Mouse (Mus musculus) erythroblast, adult 5-6 weeks (primary cell): ENCODE measurements around the gene Sqstm1. TPM values are rescaled to one million over a fixed set of nuclear protein-coding genes. Genes with fewer than 3 reads are reported as not detected.

Experiments
- ATAC-seq: replicated peaks from 2 replicates; pipeline ENCODE4 v1.8.0; 2016; ENCODE audit warnings: moderate number of reproducible peaks, mild to moderate bottlenecking, moderate TSS enrichment, inconsistent platforms; ENCODE audit not compliant: poor library complexity, low FRiP score, severe bottlenecking
- total RNA-seq, 2 experiments: library from RNA; stranded (forward) in 1 of 2; stranded (reverse) in 1 of 2; fragments of 150-400 nt in 1 of 2; fragments of 200-764, 138-1000 nt in 1 of 2; gene quantifications; 2 replicates each; pipeline versions ENCODE4 v1.2.3 to v1.2.4; 2015 to 2017; ENCODE audit warnings: low replicate concordance in 2 of 2

Sqstm1 gene
- total RNA-seq, 2 experiments from 2014 or later, result 101 to 596 TPM

DNA sequence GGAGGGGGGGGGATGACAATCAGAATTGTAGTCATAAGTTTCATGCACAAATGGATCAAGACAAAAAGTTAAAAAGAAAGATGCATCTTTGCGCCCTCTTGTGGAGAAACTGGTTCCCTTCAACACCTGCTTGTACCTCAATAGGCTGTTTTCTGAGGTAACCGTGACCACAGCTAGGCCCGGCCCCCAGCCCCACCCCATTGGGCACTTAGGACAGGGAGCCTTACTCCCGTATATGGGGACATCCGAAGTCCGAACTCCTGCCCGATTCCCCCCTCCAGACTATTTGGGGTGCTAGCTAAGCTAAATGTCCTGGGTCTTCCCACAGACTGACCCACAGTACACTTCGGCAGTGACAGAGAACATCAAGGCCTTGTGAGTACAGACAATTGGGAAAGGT is 20.8 kb upstream of the Sqstm1 start:
- ATAC-seq, result peak; percentile 43

DNA sequence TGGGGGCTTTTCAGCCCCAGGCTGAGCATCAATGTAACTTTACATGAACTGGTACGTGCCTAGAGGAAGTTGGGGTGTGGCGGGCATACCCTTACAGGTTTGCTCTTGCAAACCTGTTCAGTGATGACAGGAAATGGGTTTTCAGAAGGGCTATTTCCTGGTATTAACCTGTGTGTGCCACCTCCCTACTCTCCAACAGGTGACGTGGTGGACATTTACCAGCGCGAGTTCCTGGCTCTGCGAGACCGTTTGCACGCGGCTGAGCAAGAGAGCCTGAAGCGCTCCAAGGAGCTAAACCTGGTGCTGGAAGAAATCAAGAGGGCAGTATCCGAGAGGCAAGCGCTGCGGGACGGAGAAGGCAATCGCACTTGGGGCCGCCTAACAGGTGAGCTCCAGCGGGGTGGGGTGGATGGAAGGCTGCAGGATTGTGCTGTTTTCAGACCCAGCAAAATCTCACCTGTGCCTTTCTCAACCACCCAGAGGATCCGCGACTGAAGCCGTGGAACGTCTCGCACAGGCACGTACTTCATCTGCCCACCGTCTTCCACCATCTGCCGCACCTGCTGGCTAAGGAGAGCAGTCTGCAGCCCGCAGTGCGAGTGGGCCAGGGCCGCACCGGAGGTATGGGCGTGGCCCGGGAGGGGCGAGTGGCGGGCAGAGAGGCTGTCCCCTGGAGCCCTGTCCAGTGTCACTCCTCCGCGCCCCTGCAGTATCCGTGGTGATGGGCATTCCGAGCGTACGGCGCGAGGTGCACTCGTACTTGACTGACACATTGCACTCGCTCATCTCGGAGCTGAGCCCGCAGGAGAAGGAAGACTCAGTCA is 20.1 kb upstream of the Sqstm1 start:
- ATAC-seq, result no peak

GRCm38 (mm10) chr11:50229252-50229910 is 18.8 kb upstream of the Sqstm1 start:
- no peak for ATAC-seq

DNA sequence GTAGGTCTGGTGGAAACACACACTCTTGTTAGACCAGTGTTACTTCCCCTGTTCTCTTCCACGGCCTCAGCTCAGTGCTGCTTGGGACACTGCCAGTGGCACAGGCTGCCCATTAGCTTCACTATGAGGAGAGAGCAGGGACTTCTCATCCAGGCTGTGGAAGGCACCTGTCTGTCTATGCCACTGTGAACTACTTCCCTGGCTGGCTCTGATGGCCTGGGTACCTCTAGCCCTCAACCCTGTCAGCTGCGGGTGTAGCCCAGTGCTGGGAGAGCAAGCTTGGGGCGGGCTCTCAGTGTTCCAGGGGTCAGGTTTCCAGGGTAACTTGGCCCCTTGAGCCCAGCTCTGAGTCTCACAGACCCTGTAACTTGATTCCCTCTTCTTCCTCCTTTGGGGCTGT is 18.1 kb upstream of the Sqstm1 start:
- no peak for ATAC-seq

GRCm38 (mm10) chr11:50227736-50228135 is 17.1 kb upstream of the Sqstm1 start:
- ATAC-seq, result no peak

DNA sequence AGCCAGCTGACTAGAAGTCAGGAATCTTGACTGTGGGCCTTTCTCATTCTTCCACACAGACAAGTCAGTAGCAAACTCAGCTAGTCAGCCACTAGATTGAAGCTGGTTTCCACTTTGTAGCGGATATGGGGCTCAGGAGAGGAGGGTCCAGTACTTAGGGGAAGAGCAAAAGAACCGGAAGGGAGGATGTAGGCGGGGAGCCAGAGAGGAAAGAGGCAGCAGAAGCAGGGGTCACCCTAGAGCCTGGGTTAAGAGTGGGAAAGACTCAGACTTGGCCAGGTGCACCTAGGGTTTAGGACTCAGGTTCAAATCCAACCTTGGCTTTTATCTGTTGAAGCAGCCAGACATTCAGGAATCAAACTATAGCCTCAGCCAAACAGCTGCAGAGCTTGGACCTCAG is 16.6 kb upstream of the Sqstm1 start:
- no peak for ATAC-seq

- ATAC-seq, result no peak
Measured at GRCm38 (mm10) chr11:50226406-50226805, 15.8 kb upstream of the Sqstm1 start.

- peak; percentile 12 for ATAC-seq
Measured at GRCm38 (mm10) chr11:50225611-50226378, 15.2 kb upstream of the Sqstm1 start.

DNA sequence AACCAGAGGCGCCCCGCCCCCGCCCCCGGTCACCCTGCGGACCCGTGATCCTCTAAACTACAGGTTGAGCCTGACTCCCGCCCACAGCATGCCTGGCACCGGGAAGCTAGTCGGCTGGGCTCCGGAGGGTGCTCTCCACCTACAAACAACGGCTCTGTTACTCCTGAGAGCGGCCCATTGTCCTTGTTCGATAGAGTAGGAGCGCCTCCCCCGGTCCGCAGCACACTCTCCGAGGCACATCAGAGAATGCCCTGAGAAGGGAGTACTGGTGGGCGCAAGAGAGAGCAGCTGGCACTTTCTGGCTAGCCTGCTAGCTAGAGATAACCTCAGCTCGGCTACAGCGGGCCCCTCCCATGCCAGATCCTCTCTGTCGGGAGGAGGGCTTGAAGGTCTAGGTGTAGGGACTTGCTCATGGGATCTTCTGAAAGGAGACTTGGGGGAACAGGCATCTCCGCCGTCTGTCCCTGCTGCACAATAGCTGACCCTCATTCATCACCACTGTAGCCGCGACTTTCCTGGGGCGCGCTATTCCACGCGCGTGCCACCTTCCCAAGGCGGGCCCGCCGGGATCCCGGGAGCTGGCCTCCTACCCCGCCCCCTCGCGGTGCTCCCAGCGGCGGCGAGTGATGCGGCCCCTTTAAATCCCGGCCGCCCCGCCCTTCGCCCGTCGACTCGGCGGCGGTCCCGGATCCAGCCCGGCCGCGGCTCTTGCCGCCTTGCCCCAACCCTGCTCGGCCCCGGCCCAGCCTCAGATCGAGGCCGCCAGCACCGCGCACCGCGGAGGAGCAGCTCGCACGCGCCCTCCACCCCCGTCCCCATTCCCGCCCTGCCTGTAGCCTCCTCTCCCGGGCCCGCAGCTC is 14.3 kb upstream of the Sqstm1 start:
- peak; percentile 87 for ATAC-seq

- no peak for ATAC-seq
Measured at GRCm38 (mm10) chr11:50223783-50224662, 13.4 kb upstream of the Sqstm1 start.

- ATAC-seq, result no peak
Measured at GRCm38 (mm10) chr11:50222559-50223276, 12.1 kb upstream of the Sqstm1 start.

DNA sequence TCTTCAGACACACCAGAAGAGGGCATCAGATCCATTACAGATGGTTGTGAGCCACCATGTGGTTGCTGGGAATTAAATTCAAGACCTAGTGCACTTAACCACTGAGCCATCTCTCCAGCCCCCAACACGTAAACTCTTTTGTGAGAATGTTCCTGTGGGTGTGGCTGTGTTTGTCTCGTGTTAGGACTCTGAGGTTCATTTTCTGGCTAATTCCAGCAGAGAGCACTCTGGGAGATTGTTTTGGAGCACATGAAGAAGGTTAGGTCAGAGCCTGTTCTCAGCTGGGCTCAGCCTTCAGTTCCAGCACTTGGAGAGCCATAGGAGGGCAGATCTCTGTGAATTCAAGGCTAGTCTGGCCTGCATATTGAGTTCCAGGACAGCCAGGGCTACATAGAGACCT is 9.2 kb upstream of the Sqstm1 start:
- ATAC-seq, result no peak

GRCm38 (mm10) chr11:50217811-50218210 is 7.2 kb upstream of the Sqstm1 start:
- no peak for ATAC-seq

- no peak for ATAC-seq
Measured at GRCm38 (mm10) chr11:50216724-50217366, 6.2 kb upstream of the Sqstm1 start.

GRCm38 (mm10) chr11:50215633-50216032 is 5.0 kb upstream of the Sqstm1 start:
- ATAC-seq, result no peak

DNA sequence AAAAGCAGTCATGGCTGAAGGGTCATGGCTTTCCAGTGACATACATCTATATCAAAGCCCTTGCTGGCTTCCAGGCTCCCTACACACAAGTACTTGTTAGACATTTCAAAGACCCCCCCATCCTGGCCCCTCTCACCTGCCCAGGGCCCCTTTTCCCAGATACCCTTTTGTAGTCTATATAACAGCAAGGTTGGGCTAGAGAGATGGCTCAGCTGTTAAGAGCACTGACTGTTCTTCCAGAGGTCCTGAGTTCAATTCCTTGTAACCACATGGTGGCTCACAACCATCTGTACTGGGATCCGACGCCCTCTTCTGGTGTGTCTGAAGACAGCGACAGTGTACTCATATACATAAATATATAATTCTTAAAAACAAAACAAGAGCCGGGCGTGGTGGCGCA is 4.0 kb upstream of the Sqstm1 start:
- ATAC-seq, result no peak

DNA sequence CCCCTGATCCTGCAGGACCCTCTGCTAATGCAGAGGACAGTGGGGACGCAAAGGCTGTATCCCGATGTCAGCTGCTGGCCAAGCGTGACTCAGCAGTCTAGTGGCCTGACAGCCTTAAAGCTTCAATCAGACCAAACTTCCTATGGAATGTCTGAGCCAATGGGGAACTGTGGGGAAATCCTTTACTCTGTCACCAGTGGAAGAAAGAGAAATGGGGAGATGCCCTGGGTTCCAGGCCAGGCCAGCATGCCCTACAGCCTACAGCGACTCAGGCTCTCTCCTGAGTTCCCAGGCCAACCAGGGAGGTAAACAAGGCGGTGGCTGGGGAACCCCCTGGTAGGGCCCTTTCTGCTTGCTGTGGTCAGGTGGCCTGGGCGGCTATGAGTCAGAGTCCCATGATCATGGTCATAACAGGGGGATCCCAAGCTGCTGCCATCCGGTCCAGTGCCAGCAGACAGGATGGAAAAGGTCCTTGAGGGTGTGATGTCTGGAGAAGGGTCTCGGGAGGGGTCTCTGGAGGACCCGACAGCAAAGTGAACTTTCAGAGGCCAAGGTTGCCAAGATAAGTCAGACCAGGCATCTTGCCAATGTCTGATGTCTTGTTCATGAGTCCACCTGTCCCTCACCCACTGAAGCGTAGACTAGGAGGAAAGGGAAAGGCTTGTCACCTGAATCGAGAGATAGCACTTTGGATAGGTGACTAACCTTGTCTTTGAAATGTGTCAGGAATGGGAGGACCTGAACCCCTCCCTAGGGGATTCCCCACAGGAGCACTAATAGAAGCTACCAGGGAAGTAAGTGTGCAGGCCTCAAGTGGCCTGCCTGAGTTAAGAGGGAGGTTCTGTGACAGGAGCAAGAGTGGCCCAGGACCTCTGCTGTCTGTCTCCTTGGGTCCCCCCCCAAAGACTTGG is 2.5 kb upstream of the Sqstm1 start:
- ATAC-seq, result no peak
